Mouse (Mus musculus) adrenal gland, adult (tissue): ENCODE results near the gene Borcs6.

Source experiments
- DNase-seq, 2 experiments: peaks; one replicate each; pipeline ENCODE4 v3.0.0; 2022 to 2023; ENCODE audit warnings: low spot score in 1 of 2; ENCODE audit not compliant: inconsistent age in 2 of 2

The Borcs6 gene

DNA sequence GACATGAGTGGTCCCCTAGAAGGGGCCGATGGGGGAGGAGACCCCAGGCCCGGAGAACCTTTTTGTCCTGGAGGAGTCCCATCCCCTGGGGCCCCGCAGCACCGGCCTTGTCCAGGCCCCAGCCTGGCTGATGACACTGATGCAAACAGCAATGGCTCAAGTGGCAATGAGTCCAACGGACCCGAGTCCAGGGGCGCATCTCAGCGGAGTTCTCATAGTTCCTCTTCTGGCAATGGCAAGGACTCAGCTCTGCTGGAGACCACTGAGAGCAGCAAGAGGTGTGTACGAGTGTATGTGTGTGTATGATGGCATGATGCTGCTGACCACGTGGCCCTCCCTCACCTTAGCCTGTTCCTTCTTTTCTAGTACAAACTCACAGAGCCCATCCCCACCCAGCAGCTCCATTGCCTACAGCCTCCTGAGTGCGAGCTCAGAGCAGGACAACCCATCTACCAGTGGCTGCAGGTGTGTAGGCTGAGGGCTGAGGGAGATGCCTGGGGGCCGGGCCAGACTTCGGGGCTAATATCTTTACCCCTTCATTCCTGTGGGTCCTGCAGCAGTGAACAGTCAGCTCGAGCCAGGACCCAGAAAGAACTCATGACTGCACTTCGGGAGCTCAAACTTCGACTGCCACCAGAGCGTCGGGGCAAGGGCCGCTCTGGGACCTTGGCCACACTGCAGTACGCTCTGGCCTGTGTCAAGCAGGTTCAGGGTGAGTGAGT is 41.3 kb downstream of the Borcs6 start:
- peak in 1 of 2 experiments; percentile 57 for DNase-seq

DNA sequence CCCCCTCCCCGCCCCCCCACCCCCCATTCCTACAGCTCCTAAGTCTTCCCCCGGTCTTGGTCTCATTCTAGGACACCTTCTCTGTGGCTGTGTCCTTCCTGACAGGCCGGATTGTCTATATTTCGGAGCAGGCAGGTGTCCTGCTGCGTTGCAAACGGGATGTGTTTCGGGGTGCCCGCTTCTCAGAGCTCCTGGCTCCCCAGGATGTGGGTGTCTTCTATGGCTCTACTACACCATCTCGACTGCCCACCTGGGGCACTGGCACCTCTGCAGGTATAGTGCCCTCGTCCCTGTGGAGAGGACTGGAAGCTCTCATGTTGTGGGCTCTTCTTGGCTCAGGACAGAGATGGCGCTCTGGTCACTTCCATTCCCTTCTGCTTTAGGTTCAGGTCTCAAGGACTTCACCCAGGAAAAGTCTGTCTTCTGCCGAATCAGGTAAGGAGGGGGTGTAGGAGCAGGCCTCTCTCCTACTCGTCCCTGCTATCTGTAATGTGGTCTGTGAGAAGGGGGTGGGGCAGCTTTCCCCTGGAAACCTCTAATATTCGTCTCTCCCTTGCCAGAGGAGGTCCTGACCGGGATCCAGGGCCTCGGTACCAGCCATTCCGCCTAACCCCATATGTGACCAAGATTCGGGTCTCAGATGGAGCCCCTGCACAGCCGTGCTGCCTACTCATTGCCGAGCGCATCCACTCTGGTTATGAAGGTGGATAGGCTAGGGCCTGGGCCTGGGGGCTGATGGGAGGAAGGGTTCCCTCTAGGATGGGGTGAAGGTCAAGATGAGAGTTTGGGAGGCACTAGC is 42.3 kb downstream of the Borcs6 start:
- DNase-seq, result peak; percentile 34 to 74

DNA sequence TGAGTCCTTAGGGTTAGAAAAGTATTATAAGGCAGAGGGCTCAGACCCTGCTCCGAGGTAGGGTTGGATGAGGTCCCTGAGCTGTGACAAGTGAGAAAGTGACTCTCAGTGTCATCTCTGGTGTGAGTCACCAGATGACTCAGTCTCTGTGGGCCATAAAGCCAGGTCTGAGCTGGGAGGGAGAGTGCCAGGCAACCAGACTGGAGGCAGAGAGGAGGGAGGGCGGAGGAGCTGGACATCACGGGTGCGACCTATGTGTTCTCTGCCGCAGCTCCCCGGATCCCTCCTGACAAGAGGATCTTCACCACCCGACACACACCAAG is 42.8 kb downstream of the Borcs6 start:
- DNase-seq, result peak; percentile 86 to 90

DNA sequence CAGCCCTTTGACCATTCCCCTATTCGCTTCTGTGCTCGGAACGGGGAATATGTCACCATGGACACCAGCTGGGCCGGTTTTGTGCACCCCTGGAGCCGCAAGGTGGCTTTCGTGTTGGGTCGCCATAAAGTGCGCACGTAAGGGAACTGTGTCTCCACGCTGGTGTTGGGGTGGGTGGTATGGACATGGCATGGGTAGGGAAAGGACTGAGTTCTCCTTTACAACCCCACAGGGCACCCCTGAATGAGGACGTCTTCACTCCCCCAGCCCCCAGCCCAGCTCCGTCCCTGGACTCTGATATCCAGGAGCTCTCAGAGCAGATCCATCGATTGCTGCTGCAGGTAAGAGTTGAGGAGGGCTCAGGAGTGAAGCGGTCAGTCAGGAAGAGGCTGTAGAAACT is 43.6 kb downstream of the Borcs6 start:
- peak in 1 of 2 experiments; percentile 40 for DNase-seq

DNA sequence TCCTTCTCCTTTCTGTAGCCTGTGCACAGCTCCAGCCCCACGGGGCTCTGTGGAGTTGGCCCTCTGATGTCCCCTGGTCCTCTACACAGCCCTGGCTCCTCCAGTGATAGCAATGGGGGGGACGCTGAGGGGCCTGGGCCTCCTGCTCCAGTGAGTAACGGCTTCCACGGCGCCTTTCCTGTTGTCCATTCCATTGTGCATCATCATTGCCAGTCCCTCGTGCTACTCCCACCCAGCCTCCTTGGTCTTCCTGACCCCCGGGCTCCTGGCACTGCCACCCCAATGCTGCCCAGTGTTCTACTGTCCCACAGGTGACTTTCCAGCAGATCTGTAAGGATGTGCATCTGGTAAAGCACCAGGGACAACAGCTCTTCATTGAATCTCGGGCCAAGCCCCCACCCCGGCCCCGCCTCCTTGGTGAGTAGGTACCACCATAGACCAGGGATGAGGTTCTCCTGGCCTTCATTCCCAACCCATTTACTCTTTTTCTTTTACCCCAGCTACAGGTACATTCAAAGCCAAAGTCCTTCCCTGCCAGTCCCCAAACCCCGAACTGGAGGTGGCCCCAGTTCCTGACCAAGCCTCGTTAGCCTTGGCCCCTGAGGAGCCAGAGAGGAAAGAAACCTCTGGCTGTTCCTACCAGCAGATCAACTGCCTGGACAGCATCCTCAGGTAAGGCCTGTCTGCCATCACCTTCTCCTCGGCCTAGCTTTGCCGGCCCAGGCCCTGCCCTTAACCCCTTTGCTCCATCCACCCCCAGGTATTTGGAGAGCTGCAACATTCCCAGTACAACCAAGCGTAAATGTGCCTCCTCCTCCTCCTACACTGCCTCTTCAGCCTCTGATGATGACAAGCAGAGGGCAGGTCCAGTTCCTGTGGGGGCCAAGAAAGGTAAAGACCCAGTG is 44.3 kb downstream of the Borcs6 start:
- DNase-seq, result peak in 1 of 2 experiments; percentile 28

DNA sequence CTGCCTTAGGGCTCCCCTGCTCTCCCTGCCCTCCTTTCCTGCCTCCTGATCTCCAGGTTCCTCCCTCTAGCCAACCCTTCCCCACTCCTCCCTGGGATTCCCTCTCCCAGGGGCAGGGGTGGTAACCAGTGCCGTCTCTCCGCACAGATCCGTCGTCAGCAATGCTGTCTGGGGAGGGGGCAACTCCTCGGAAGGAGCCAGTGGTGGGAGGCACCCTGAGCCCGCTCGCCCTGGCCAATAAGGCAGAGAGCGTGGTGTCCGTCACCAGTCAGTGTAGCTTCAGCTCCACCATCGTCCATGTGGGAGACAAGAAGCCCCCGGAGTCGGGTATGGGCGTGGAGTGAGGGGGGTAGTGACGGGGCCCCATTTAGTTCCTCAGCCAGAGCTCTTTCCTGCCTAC is 45.0 kb downstream of the Borcs6 start:
- peak in 1 of 2 experiments; percentile 27 for DNase-seq

DNA sequence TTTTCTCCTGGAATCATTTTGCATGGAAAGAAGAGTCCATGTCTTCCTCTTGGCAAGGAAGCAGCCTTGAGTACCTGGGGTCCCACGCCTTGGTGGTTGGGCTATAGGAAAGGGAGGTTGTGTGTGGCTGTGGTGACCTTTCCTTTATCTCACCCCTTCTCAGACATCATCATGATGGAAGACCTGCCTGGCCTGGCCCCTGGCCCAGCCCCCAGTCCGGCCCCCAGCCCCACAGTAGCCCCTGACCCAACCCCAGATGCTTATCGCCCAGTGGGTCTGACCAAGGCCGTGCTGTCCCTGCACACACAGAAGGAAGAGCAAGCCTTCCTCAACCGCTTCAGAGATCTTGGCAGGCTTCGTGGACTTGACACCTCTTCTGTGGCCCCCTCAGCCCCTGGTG is 45.7 kb downstream of the Borcs6 start:
- peak; percentile 14 to 33 for DNase-seq

DNA sequence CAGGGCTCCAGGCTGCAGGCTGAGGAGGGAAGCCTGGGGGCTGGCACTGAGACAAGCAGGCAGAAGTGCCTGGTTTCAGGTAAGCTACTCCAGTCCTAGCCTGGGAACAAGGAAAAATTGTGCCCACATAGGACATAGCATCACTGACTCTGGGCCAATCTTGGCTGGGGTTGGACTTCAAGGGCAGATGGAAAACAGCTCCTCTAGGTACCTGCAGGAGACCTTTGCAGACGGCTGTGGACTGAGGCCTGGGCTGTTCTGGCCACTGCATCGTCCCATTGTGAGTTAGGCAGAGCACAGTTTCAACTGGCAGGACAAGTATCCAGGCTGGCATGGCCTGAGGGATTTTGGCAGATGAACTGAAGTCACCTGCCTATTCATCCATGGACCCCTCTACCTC is 46.3 kb downstream of the Borcs6 start:
- DNase-seq, result peak; percentile 8 to 34

DNA sequence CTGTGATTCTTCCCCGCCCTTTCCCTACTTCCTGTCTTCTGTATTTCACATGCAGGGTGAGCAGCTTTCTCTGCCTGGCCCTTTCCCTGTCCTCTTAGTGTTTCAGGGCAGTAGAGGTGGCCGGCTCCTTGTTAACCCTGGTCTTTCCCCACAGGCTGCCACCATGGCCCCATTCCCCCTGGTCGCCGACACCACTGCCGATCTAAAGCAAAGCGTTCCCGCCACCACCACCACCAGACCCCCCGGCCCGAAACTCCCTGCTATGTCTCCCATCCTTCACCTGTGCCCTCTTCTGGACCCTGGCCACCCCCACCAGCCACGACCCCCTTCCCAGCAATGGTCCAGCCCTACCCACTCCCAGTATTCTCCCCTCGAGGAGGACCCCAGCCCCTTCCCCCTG is 46.8 kb downstream of the Borcs6 start:
- DNase-seq, result peak; percentile 23 to 39

DNA sequence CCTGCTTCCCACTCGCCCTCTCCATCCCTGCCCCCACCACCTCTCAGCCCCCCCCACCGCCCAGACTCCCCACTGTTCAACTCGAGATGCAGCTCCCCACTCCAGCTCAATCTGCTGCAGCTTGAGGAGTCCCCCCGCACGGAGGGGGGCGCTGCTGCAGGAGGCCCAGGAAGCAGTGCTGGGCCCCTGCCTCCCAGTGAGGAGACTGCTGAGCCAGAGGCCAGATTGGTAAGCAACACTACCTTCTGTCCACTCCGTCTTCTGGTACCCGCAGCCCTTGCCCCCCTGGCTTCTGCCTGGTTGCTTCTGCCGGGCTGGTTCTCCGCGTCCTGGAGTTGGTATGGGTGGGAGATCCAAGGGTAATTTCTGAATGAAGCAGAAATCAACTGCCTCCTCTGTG is 47.3 kb downstream of the Borcs6 start:
- DNase-seq, result peak; percentile 16 to 35

DNA sequence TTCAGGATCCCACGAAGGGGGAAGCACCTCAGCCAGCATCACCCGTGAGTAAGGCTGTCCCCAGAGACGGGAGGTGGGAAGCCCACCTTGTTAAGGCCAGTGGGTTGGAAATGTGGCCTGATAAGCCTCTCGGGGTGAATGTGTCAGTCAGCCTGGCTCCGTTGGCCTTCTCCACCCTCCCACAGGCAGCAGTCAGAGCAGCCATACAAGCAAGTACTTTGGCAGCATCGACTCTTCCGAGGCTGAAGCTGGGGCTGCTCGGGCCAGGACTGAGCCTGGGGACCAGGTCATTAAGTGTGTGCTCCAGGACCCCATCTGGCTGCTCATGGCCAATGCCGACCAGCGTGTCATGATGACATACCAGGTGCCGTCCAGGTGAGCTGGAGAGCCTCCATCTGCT is 48.2 kb downstream of the Borcs6 start:
- peak; percentile 18 to 41 for DNase-seq

DNA sequence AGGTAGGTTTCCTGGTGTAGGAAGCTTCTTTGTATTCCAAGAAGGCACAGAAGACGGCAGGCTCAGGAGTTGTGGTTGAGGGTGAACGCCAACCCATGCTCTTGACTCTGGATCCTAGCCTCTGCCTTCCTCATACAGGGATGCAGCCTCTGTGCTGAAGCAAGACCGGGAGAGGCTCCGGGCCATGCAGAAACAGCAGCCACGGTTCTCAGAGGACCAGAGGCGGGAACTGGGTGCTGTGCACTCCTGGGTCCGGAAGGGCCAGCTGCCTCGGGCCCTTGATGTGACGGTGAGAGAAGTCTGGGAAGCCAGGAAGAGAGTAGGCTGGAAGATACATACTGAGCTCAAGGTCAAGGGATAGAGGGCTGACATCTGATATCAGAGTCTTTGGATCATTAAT is 48.7 kb downstream of the Borcs6 start:
- peak; percentile 13 to 37 for DNase-seq

DNA sequence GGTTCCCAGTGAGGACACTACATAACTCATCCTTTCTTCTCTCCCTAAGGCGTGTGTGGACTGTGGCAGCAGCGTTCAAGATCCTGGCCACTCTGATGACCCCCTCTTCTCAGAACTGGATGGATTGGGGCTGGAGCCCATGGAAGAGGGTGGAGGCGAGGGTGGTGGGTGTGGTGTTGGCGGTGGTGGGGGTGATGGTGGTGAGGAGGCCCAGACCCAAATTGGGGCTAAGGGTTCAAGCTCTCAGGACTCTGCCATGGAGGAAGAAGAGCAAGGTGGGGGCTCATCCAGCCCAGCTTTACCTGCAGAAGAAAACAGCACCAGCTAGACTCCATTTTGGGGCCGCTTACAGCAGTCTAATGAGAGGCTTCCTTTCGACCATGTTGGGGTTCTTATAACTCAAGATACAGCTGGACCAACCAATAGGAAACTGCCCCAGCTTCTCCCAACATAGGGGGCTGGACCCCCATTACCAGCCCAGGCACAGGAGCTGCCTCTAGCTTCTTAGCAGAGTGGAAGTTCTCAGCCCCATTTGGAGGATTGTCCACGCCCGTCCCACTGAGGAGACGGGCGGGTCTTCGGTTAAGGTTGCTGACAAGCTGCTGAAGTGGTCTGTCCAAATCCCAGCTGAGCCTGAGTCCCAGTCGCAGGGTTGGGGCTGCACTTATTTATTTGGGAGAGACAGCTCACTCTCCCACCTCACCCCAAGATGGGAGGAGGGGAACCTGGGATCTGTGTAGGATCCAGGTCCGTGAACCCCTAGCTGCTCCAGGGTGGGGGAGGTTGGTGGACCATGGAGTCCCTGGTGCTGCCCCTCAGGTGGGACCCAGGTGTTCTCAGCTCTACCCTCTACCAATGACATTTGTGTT is 49.7 kb downstream of the Borcs6 start:
- peak; percentile 33 to 59 for DNase-seq

DNA sequence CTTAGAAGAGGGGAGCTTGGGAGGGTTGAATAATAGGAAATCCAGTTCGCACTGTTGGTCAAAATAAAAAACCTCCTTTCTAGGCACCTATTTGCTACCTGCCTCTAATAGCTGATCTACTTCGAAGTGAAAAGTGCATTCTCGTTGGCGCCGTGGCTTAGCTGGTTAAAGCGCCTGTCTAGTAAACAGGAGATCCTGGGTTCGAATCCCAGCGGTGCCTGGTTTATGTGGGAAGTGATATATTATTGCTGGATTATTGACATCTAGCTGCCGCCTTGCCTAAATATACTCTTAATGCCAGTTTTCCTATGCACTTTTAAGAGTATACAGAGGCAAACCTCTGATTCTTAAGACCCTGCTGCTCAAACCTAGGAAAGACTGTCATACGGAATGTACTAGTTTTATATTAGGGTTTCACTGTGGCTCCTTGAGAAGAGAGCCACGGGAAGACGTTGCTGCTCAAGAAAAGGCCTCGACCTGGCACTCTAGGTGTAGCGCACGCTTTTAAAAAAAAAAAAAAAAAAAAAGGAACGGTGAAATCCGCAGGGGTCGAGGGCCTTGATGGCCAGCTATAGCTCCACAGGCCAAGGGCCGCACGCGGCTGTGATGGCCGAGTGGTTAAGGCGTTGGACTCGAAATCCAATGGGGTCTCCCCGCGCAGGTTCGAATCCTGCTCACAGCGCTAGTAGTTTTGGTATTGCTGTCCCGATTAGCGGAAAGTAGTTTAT is 51.0 kb downstream of the Borcs6 start:
- DNase-seq, result peak; percentile 90 to 98
